16 mouse cellular contexts compared by ENCODE assay signal in genomic region chr16:75906790-75907189, GRCm38 (mm10).
DNase-seq lines count a peak whose midpoint lies in the region; ATAC-seq and TF ChIP-seq lines count a peak whose summit lies in the region.
"Had no signal": no experiment of that assay in that cellular context is flagged by ENCODE, and none has a peak within 500 bp of the region (broad histone marks: within the 10 kb centered on the region; RNA-seq: fewer than 3 reads in every experiment).

No protein-coding gene starts in this region.

- H3K4me3 ChIP-seq in liver, embryonic 14.5 days (ENCODE audit: insufficient read depth in 1 of 2, low read depth in 2 of 2, low read length in 2 of 2): no peak overlapping the region
- H3K4me3 ChIP-seq: forebrain, embryonic 12.5 days; limb, embryonic 12.5 days; lung, embryonic 15.5 days had no signal

- 23% methylated on average over 2 of the region's 2 CpGs for WGBS in liver, embryonic 14.5 days (ENCODE audit: insufficient replicate concordance)

- no peak for TF ChIP-seq CTCF in liver, embryonic 14.5 days (IDR thresholded peaks at IDR 0.05; ENCODE audit: low read depth)

- H3K36me3 ChIP-seq in liver, embryonic 14.5 days (replicated peaks; ENCODE audit: control insufficient read depth, insufficient read depth, low read depth): no peaks in the 10 kb centered on the region
- no peaks in the 10 kb centered on the region for H3K36me3 ChIP-seq in splenic B cell, adult 2 months (ENCODE audit: control insufficient read depth, insufficient read depth, low read length, poor library complexity, severe bottlenecking)
- H3K36me3 ChIP-seq: forebrain, embryonic 12.5 days; limb, embryonic 12.5 days; lung, embryonic 15.5 days had no signal

- peak; percentile 62 for ATAC-seq in CD4-positive, CD25-positive, alpha-beta regulatory T cell, adult 4 months
- peak; percentile 55 for ATAC-seq in activated CD4-positive, CD25-positive, alpha-beta regulatory T cell, adult 4 months
- no peak for ATAC-seq in liver, embryonic 14.5 days (ENCODE audit: insufficient read depth)
- ATAC-seq: hindbrain, postnatal 0 days had no signal

- H3K9ac ChIP-seq in liver, embryonic 14.5 days (replicated peaks): no peak overlapping the region
- H3K9ac ChIP-seq: forebrain, embryonic 12.5 days; limb, embryonic 12.5 days; lung, embryonic 15.5 days had no signal

- no peak for TF ChIP-seq EP300 in liver, embryonic 14.5 days (IDR thresholded peaks at IDR 0.05; ENCODE audit: low read depth)

- no peaks in the 10 kb centered on the region for H3K9me3 ChIP-seq in liver, embryonic 14.5 days (ENCODE audit: control insufficient read depth, low read length)
- H3K9me3 ChIP-seq: forebrain, embryonic 12.5 days; limb, embryonic 12.5 days; lung, embryonic 15.5 days had no signal

- H3K27ac ChIP-seq in liver, embryonic 14.5 days: no peak overlapping the region
- H3K27ac ChIP-seq: forebrain, embryonic 12.5 days; hindbrain, postnatal 0 days; limb, embryonic 12.5 days; lung, embryonic 15.5 days; stomach, postnatal 0 days had no signal

- DNase-seq in liver, embryonic 14.5 days (ENCODE audit: low read depth in 3 of 3, low spot score in 3 of 3): no peak
- DNase-seq in splenic B cell, adult 2 months (ENCODE audit: low read depth, low spot score): peak; percentile 36
- DNase-seq in lung, postnatal 4 days: no peak
- no peak for DNase-seq in kidney, postnatal 14 days
- DNase-seq in cerebellum, postnatal 25 days: no peak
- DNase-seq: adrenal gland, adult 2 months; cerebellum, adult 2 months; kidney, adult 2 months; kidney, postnatal 10 days had no signal

- peaks cover 0 to 3% of the 10 kb centered on the region in 2 experiments; a peak in 1 of 4 replicates for H3K4me1 ChIP-seq in liver, embryonic 14.5 days (replicated peaks; ENCODE audit: control insufficient read depth in 2 of 2, insufficient read depth in 2 of 2, low read length in 1 of 2)
- H3K4me1 ChIP-seq: forebrain, embryonic 12.5 days; limb, embryonic 12.5 days; lung, embryonic 15.5 days had no signal

- H3K4me2 ChIP-seq in liver, embryonic 14.5 days (ENCODE audit: low read depth): peak overlapping the region; percentile 25
- H3K4me2 ChIP-seq: forebrain, embryonic 12.5 days; limb, embryonic 12.5 days; lung, embryonic 15.5 days had no signal

- H3K27me3 ChIP-seq in liver, embryonic 14.5 days (ENCODE audit: control insufficient read depth, insufficient read depth, low read length): no peaks in the 10 kb centered on the region
- H3K27me3 ChIP-seq in splenic B cell, adult 2 months (ENCODE audit: control insufficient read depth, insufficient read depth, low read length, poor library complexity, severe bottlenecking): no peaks in the 10 kb centered on the region
- H3K27me3 ChIP-seq: forebrain, embryonic 12.5 days; limb, embryonic 12.5 days; lung, embryonic 15.5 days had no signal
